Mouse (Mus musculus) T-cell, adult 2 months (primary cell): ENCODE measurements around the gene Itfg1.
"Not testable (repeated sequence)": the region's sequence is repeated elsewhere in the genome, so short reads cannot be mapped to it uniquely, and the experiment has no call there.

Source experiments
- DNase-seq: peaks from one replicate; pipeline ENCODE4 v3.0.0; 2022; ENCODE audit warnings: low spot score

Gene Itfg1

GRCm38 (mm10) chr8:85840657-85841488 lies at the start of gene Itfg1, which contains the start of gene Phkb:
Gene Itfg1 (minus strand): TSS chr8:85840921.
Gene Phkb (plus strand): TSS chr8:85840959.
- peak; percentile 87 for DNase-seq

GRCm38 (mm10) chr8:85884811-85885210 lies 44.1 kb upstream of the Itfg1 start:
- DNase-seq = no peak

- no peak for DNase-seq
These were observed 38.9 kb upstream of the Itfg1 start for GRCm38 (mm10) chr8:85879624-85880023.

GRCm38 (mm10) chr8:85877976-85878375 lies 37.3 kb upstream of the Itfg1 start:
- no peak for DNase-seq

GRCm38 (mm10) chr8:85871660-85872059 lies 30.9 kb upstream of the Itfg1 start:
- DNase-seq = no peak

GRCm38 (mm10) chr8:85862381-85862780 lies 21.7 kb upstream of the Itfg1 start:
- no peak for DNase-seq

- no peak for DNase-seq
These were observed 19.9 kb upstream of the Itfg1 start for GRCm38 (mm10) chr8:85860612-85861011.

GRCm38 (mm10) chr8:85857227-85857896 lies 16.6 kb upstream of the Itfg1 start:
- not testable (repeated sequence) for DNase-seq

GRCm38 (mm10) chr8:85854220-85855123 lies 13.8 kb upstream of the Itfg1 start:
- DNase-seq = no peak

- DNase-seq = no peak
These were observed 5.2 kb upstream of the Itfg1 start for GRCm38 (mm10) chr8:85845887-85846286.

- DNase-seq = no peak
These were observed 721 bp upstream of the Itfg1 start for GRCm38 (mm10) chr8:85841489-85841795.

- DNase-seq = no peak
These were observed 635 bp downstream of the Itfg1 start for GRCm38 (mm10) chr8:85839916-85840656.

GRCm38 (mm10) chr8:85813621-85814020 lies 27.1 kb downstream of the Itfg1 start:
- DNase-seq = no peak

- DNase-seq = no peak
These were observed 39.3 kb downstream of the Itfg1 start for GRCm38 (mm10) chr8:85801408-85801807.

- DNase-seq = no peak
These were observed 40.6 kb downstream of the Itfg1 start for GRCm38 (mm10) chr8:85800164-85800563.

- DNase-seq = not testable (repeated sequence)
These were observed 44.3 kb downstream of the Itfg1 start for GRCm38 (mm10) chr8:85796392-85796791.

GRCm38 (mm10) chr8:85788341-85788740 lies 52.4 kb downstream of the Itfg1 start:
- DNase-seq = no peak

- DNase-seq = no peak
These were observed 52.8 kb downstream of the Itfg1 start for GRCm38 (mm10) chr8:85787909-85788308.

- no peak for DNase-seq
These were observed 55.2 kb downstream of the Itfg1 start for GRCm38 (mm10) chr8:85785506-85785905.

GRCm38 (mm10) chr8:85783871-85784270 lies 56.9 kb downstream of the Itfg1 start:
- DNase-seq = no peak

GRCm38 (mm10) chr8:85780091-85780490 lies 60.6 kb downstream of the Itfg1 start:
- no peak for DNase-seq

- no peak for DNase-seq
These were observed 95.7 kb downstream of the Itfg1 start for GRCm38 (mm10) chr8:85745053-85745452.
